Mouse (Mus musculus): ENCODE measurements at regions not wholly inside any gene's neighbourhood (a gene's known extent, or its start where the extent isn't known, plus 50 kb on each side); places are given as distances from the start of the nearest gene placed in this dataset.

DNA sequence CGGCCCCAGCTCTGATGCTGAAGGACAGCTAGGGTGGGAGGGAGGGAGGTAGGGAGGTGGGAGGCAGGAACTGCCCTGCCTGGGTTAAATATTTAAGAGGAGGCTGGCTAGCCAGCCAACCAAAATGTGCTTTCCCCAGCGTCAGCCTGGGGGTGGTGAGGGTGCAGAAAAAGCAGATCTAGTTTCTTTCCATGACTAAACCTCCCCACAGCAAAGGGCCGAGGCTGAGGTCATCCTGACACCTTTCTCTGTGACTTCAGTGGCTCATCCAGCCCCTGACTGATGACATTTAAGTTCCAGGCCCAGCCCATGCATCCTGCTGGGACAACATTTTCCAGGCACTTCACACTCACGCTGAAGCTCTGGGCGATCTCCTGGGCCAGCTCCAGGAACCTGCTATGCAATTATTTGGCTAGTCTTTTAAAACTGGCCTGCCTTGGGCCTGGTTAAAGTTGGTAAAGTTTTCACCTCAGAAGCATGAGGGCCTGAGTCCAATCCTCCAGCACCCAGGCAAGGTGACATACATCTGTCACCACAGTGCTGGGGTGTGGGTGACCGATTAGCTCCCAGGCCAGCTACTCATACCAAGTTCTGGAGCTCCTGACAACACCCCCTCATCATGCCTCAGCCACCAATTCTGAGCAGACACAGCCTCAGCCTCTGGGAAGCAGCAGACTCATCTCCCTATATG, 243.8 kb upstream of the Sulf2 start:
- DNase-seq: peak; percentile 11 to 17

GRCm38 (mm10) chr2:166398774-166399139, 243.3 kb upstream of the Sulf2 start:
- no peak for DNase-seq

GRCm38 (mm10) chr2:166398156-166398555, 242.7 kb upstream of the Sulf2 start:
- DNase-seq: no peak

DNA sequence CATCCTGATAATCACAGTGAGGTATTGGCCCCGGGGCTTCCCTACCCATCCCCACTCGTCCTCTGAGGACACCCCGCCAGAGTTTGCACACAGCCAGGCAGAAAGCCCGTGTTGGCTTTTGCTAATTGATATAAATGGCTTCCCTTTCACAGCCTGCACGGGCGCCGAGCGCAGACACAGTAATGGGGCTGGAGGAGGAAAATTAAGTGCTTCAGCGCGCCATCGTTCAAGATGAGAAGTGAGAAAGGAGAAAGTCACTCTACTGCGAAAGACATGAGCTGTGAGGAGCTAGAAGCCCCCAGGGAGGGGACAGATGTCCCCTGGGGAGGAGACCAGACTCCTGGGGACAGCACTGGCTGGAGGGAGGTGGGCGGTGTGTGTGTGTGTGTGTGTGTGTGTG, 239.2 kb upstream of the Sulf2 start:
- peak; percentile 34 to 40 for DNase-seq

GRCm38 (mm10) chr2:166391176-166391575, 235.7 kb upstream of the Sulf2 start:
- no peak for DNase-seq

DNA sequence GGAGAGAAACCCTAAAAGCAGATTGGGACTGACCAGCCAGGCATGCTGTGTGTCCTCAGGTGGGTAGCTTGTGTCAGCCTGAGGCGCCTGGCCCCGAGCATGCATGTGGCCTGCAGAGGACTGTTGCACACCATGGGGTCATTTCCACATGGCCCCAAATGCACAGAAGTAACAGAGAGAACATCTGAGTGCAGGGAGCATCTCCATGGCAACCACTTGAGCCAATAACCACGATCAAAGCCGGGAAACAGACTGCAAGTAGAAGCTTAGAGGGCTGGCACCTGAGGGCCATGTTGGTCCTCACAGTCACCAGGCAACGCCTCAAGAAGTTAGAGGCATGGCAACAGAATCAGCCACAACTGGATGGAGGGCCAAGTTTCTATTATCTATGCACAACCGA, 232.6 kb upstream of the Sulf2 start:
- DNase-seq: no peak

- no peak for DNase-seq
These were observed 231.4 kb upstream of the Sulf2 start for GRCm38 (mm10) chr2:166386817-166387216.

GRCm38 (mm10) chr2:166384583-166384982, 229.1 kb upstream of the Sulf2 start:
- DNase-seq: no peak

DNA sequence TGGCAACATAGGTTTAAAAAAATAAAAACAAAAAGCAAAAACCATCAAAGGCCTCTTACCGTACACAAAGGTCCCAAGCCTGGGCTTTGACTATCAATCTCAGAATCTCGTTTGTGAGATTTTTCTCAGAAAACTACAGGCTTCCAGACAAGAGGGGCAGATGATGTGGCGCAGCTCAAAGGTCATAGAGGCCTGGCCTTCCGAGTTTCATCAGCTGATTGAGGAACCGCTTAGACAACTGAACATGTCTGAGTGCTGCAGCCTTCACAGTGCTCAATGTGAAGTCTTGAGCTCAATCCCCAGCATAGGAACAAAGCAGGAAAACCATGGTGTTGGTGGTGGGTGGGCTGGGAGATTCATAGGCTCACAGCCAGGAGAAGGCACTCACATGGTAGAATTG, 227.9 kb upstream of the Sulf2 start:
- no peak for DNase-seq

DNA sequence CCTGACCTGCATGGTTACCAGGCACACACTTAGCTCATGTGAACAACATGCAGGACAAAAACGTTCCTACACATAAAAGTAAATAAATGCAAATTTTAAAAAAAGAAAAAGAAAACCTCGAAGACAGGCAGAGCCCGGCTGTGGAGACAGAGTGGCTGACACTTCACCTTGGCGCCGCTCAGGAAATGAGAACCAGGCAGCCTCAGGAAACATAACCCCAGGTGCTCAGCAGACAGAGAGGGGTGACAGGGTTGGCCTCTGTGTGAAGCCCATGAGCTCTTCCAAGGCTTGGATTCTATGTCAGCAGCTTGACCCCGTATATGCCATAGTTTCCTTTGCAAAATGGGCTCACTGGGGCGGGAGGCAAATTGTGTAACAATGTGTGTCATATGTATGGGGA, 226.7 kb upstream of the Sulf2 start:
- DNase-seq: no peak

DNA sequence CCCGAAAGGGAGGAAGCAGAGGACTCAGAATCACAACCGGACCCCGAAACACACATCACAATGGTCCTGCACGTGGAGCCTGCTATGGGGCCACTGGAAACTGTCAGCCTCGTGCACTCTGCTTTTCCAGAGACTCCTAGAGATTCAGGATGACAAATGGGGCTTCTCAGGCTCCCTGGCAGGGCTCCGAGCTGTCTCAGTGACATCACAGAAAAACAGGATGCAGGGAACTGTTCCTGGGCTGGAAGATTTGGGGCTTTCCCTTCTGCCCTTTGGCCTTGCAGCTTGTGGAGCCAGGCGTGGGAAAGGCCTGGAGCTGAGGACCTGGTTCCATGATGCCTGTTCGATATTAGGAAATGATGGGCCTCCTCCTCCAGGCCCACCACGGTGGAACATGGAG, 225.4 kb upstream of the Sulf2 start:
- DNase-seq: no peak

DNA sequence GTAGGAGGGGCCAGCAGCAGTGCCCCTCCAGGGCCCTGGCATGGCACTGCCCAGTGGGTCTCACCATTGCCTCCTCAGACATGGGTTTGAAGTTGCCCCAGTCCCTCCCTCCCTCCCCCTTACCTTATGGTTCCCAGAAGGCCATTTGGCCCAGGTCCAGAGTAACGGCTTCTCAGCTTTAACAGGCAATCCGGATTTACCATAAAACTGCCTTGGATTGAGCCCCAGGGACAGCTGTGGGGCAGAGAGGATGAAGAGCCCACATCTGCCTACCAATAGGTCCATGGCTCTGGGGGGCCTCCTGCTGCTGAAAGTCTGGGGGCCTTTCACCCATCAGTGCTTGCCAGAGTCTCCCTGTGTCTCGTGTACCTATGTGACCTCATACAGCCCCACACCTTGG, 222.9 kb upstream of the Sulf2 start:
- DNase-seq: no peak

DNA sequence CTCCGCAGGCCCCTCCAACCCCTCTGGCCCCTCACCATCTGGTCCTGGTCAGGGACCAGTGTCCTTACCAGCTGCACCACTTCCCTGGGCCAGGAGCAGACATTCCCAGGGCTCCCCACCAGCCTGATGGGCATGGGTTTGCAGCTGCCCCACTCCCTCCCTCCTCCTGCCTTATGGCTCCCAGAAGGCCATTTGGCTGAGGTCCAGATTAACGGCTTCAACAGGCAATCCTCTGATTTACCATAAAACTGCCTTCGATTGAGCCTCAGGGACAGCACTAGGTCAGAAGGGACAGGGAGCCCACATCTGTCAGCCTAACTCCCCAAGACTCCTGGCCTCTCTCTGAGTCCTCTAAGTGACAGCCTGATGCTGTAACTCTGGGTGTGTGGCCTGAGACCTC, 221.9 kb upstream of the Sulf2 start:
- DNase-seq: no peak

DNA sequence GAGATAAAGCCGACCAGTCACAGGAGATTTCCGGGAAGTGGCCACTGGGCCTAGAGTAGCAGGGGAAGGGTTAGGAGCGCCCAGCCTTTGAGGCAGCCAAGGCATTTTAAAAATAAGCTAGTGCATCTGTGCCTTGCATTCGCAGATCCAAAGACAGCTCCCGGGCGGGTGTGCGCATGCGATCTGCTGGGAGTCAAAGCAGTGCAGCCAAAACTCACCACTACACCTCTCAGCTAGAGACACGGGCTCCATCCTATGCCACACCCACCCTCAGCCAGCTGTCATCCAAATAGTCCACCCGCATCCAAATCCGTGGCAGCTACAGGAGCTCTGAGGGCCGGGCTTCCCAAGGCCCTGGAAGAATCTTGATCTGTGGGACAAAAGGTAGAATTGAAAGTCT, 220.2 kb upstream of the Sulf2 start:
- no peak for DNase-seq

DNA sequence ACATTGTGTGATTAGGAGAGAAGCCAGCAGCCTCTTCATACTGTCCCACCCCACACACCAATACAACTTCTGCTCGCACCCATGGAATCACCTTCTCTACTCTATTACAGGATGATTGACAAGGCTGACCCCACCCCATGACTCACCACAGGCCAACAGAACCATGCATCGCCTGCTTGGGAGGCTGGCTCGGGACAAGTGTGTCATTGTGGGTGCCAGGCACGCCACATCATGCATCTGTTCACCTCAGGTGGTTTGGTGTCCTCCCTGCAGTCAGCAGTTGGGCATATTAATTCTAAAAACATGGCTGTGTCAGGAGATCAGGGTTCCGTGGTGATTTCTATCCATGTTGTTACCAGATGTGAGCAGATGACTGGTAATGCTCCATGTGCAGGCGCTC, 215.3 kb upstream of the Sulf2 start:
- no peak for DNase-seq

DNA sequence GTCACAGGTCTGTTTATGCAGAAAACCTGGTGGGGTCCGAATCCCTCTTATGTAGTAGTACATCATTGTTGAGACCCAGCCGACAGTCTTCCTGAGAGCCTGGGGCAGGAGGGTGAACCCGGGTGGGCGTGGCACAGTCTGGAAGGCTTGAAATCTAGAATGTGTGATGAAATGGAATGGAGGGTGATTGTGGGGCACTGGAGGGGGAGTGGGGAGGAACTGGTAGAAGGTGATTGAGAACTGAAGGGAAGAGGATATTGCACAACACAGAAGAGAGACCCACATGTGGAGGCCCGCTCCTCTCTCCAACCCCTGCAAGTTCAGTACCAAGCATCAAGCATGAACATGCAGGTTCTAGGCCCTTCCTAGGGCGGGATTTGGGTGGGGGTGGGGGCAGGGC, 206.2 kb upstream of the Sulf2 start:
- no peak for DNase-seq

DNA sequence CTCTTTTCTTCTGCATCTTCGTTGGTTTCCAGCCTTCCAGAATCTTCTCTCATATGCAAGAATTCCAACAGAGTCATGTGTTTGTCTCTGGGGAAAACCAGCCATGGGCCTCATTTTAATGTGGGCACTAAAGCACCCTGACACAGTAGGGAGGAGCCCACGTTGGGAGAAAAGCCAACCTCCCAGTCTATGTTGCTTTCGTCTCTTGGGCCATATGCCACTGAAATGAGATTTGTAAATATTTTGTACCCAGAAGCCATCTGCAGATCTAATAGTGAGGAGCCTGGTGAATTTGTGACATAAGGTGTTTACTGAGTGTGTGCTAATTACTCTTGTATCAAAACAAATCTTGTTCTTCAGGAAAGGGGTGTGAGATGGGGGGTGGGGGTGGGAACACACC, 205.3 kb upstream of the Sulf2 start:
- DNase-seq: no peak

DNA sequence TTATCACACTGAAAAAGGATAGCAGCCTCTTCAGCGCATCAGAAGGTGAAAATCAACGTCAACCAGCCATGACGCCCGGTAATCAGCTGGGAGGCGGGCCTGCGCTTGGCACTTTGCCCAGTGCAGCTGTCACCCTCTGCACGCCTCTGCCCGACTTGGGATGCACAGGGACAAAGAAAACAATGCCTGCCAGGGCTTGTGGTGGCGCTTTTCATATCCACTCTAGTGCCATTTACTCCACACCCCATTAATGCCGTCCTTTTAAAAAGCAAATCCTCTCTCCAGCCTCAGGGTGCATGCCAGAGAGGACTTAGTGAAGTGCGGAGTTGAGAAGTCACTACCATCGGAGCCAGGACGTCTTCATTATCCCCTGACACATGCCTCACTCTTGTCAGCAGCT, 204.5 kb upstream of the Sulf2 start:
- DNase-seq: peak in 1 of 2 experiments; percentile 37

DNA sequence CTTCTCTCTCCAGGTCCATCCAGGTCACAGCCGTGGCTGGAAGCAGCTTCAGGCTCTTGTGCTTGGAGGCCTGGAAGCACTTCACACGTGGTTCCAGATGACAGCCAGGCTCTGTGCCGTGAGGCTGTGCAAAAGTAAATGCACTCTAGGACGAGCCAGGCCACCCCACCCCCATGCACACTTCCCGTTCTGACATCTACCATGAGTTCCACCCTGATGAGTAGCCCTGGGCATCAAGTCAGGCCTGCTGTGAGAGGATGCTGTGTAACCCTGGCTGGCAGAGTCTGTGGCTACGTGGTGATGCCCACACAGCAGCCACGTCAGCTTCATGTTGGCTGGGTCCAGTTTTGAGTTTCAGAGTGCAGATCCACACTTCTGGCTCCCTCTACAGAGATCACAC, 202.4 kb upstream of the Sulf2 start:
- peak; percentile 47 to 53 for DNase-seq

DNA sequence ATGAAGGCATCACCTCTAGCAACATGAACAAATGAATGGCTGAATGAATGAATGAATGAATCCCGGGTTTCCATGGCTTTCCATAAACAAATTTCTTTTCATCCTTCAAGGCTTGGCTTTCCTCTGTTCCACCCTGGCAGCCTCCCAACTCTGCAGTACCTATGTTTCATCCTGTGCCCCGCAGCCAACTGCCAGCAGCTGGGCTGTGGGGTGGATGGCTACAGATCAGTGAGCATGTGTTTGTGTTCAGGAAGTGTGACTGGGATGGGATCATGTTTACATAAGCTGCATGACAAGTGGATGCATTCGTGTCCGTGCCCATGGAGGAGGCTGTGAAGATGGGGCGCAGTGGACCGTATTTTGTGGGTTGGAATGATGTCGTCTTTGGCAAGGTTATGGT, 200.5 kb upstream of the Sulf2 start:
- no peak for DNase-seq

GRCm38 (mm10) chr2:166355446-166355845, 200.0 kb upstream of the Sulf2 start:
- DNase-seq: no peak

- no peak for DNase-seq
These were observed 198.9 kb upstream of the Sulf2 start for GRCm38 (mm10) chr2:166354391-166354790.

DNA sequence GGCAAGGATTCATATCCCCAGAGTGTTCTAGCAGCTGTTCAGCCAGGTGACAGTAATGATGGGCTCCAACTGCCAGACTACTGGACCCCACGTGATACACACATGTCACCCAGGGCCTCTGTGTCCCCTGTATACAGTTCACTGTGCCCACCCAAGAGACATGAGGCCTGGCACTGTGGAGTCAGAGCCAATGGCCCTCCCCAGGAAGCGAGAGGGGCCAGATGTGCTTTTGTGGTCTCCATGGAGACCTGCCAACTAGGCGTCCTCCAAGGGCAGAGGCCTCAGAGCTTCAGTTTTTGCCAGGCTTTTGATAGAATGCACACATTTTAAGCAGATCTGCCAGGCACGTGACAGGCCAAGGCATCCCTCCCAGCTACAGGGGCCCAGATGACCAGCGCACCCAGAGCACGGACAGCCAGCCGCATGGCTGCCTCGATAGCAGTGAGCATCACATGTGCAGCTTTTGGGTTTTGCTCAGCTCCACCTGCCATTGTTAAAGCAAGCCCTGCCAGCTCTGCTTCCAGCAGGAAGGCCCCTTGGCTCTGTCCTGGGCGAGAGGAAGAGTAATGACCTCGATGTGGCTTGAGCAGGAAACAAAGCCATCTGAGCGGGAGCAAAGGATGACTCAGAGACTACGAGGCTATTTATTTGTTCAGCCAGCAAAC, 198.1 kb upstream of the Sulf2 start:
- no peak for DNase-seq

DNA sequence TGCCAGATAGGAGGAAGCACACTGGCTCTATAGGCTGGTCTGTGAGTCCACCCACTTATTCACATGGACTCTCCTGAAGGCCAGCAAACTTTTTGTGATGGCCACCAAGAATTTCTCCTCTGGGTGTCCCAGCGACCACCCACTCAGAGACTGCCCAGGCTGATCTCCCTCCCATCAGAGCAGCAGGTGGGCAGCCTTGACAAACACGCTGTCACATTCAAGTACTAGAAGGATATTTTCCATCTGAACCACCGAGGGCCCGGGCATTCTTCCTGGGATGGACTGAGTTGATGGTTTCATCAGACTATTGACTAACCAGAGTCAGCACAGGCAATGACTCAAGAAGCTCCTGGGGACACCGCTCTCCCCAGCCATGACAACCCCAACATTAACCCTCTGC, 196.5 kb upstream of the Sulf2 start:
- no peak for DNase-seq

- DNase-seq: no peak
These were observed 196.1 kb upstream of the Sulf2 start for GRCm38 (mm10) chr2:166351581-166351980.
